Mouse (Mus musculus): Measurements from ENCODE around the gene Wwox. TPM values are rescaled to one million over a fixed set of nuclear protein-coding genes. Genes with fewer than 3 reads are reported as not detected.

Wwox gene
- polyA plus RNA-seq, 2 experiments, result 2.5 to 2.6 TPM

DNA sequence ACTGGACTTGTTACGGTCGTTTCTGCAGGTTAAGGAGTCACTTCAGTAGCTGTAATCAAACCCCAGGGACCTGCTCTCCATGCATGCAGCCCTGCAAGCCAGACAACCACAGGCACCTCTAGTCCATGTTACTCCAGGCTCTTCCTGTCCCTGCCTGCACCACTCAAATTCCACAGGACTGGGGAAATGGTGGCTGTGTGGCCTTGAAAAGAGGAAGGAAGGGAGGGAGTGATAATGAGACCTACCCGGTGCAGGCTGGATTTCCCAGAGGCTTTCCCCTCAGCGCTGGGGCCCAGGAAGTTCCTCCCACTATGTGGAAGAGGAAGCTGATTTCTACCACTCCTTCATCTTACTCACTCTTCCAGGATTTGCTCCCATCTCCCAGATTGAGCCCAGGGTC, 868.0 kb downstream of the Wwox start:
- H3K27me3 ChIP-seq (ENCODE audit: control insufficient read depth, insufficient read depth, low read length), result no peaks in the 10 kb centered on the region
- 11% methylated on average over 4 of the region's 4 CpGs for WGBS (ENCODE audit: insufficient replicate concordance)
- TF ChIP-seq EP300 (IDR thresholded peaks at IDR 0.05; ENCODE audit: low read depth) (no peak), CTCF (IDR thresholded peaks at IDR 0.05; ENCODE audit: low read depth) (no peak)
- H3K9ac ChIP-seq (replicated peaks), result no peak overlapping the region
- ATAC-seq (ENCODE audit: insufficient read depth) (no peak), DNase-seq (ENCODE audit: low read depth in 3 of 3, low spot score in 3 of 3) (no peak)
- H3K36me3 ChIP-seq (replicated peaks; ENCODE audit: control insufficient read depth, insufficient read depth, low read depth), result no peaks in the 10 kb centered on the region
- no peaks in the 10 kb centered on the region for H3K9me3 ChIP-seq (ENCODE audit: control insufficient read depth, low read length)
- no peak overlapping the region for H3K27ac ChIP-seq
- H3K4me1 ChIP-seq (replicated peaks; ENCODE audit: control insufficient read depth in 2 of 2, insufficient read depth in 2 of 2, low read length in 1 of 2), result no peaks in the 10 kb centered on the region
- H3K4me3 ChIP-seq (ENCODE audit: insufficient read depth in 1 of 2, low read depth in 2 of 2, low read length in 2 of 2), result no peak overlapping the region
- H3K4me2 ChIP-seq (ENCODE audit: low read depth), result no peak overlapping the region

GRCm38 (mm10) chr8:115311003-115311402, 871.5 kb downstream of the Wwox start:
- Histone ChIP-seq H3K9ac (replicated peaks) (no peak overlapping the region), H3K9me3 (ENCODE audit: control insufficient read depth, low read length) (no peaks in the 10 kb centered on the region), H3K27me3 (ENCODE audit: control insufficient read depth, insufficient read depth, low read length) (no peaks in the 10 kb centered on the region), H3K4me2 (ENCODE audit: low read depth) (no peak overlapping the region), H3K4me1 (replicated peaks; ENCODE audit: control insufficient read depth in 2 of 2, insufficient read depth in 2 of 2, low read length in 1 of 2) (no peaks in the 10 kb centered on the region), H3K36me3 (replicated peaks; ENCODE audit: control insufficient read depth, insufficient read depth, low read depth) (no peaks in the 10 kb centered on the region), H3K4me3 (ENCODE audit: insufficient read depth in 1 of 2, low read depth in 2 of 2, low read length in 2 of 2) (no peak overlapping the region), H3K27ac (no peak overlapping the region)
- ATAC-seq (ENCODE audit: insufficient read depth) (no peak), DNase-seq (ENCODE audit: low read depth in 3 of 3, low spot score in 3 of 3) (no peak)
- TF ChIP-seq CTCF (IDR thresholded peaks at IDR 0.05; ENCODE audit: low read depth), result no peak
- TF ChIP-seq EP300 (IDR thresholded peaks at IDR 0.05; ENCODE audit: low read depth), result no peak
- WGBS (ENCODE audit: insufficient replicate concordance), result 54% methylated on average over 6 of the region's 6 CpGs

- Histone ChIP-seq H3K9ac (replicated peaks) (no peak overlapping the region), H3K9me3 (ENCODE audit: control insufficient read depth, low read length) (no peaks in the 10 kb centered on the region), H3K4me3 (ENCODE audit: insufficient read depth in 1 of 2, low read depth in 2 of 2, low read length in 2 of 2) (no peak overlapping the region), H3K4me1 (replicated peaks; ENCODE audit: control insufficient read depth in 2 of 2, insufficient read depth in 2 of 2, low read length in 1 of 2) (no peaks in the 10 kb centered on the region), H3K27ac (no peak overlapping the region), H3K4me2 (ENCODE audit: low read depth) (no peak overlapping the region), H3K27me3 (ENCODE audit: control insufficient read depth, insufficient read depth, low read length) (no peaks in the 10 kb centered on the region), H3K36me3 (replicated peaks; ENCODE audit: control insufficient read depth, insufficient read depth, low read depth) (no peaks in the 10 kb centered on the region)
- ATAC-seq (ENCODE audit: insufficient read depth) (no peak), DNase-seq (ENCODE audit: low read depth in 3 of 3, low spot score in 3 of 3) (no peak)
- TF ChIP-seq EP300 (IDR thresholded peaks at IDR 0.05; ENCODE audit: low read depth), result no peak
- TF ChIP-seq CTCF (IDR thresholded peaks at IDR 0.05; ENCODE audit: low read depth), result no peak
- WGBS (ENCODE audit: insufficient replicate concordance), result 51% methylated on average over 2 of the region's 2 CpGs
Observed at GRCm38 (mm10) chr8:115312371-115312770, 872.9 kb downstream of the Wwox start.

DNA sequence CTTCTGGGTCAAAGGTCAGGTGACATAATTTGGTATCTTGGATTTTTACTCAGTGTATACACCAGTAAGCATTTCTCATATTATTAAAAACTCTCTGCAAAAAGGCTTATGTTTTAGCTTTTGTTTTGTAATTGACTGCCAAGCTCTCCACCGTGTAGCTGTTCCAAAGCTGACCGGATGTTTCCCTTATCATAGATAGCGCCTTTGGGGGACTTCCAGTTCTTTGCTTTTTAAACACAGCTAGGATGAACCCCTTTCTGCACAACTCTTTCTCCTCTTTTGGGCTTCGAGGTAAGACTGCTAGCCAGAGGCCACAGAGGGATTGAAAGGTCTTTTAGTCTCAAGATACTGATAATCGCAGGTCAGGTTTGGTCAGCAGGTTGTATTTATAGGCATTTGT, 883.0 kb downstream of the Wwox start:
- Histone ChIP-seq H3K4me3 (ENCODE audit: insufficient read depth in 1 of 2, low read depth in 2 of 2, low read length in 2 of 2) (no peak overlapping the region), H3K9me3 (ENCODE audit: control insufficient read depth, low read length) (no peaks in the 10 kb centered on the region), H3K4me2 (ENCODE audit: low read depth) (no peak overlapping the region), H3K4me1 (replicated peaks; ENCODE audit: control insufficient read depth in 2 of 2, insufficient read depth in 2 of 2, low read length in 1 of 2) (no peaks in the 10 kb centered on the region), H3K27me3 (ENCODE audit: control insufficient read depth, insufficient read depth, low read length) (no peaks in the 10 kb centered on the region), H3K27ac (no peak overlapping the region), H3K36me3 (replicated peaks; ENCODE audit: control insufficient read depth, insufficient read depth, low read depth) (no peaks in the 10 kb centered on the region), H3K9ac (replicated peaks) (no peak overlapping the region)
- ATAC-seq (ENCODE audit: insufficient read depth) (no peak), DNase-seq (ENCODE audit: low read depth in 3 of 3, low spot score in 3 of 3) (no peak)
- 64% methylated on average over 5 of the region's 5 CpGs for WGBS (ENCODE audit: insufficient replicate concordance)
- no peak for TF ChIP-seq CTCF (IDR thresholded peaks at IDR 0.05; ENCODE audit: low read depth)
- TF ChIP-seq EP300 (IDR thresholded peaks at IDR 0.05; ENCODE audit: low read depth), result no peak

DNA sequence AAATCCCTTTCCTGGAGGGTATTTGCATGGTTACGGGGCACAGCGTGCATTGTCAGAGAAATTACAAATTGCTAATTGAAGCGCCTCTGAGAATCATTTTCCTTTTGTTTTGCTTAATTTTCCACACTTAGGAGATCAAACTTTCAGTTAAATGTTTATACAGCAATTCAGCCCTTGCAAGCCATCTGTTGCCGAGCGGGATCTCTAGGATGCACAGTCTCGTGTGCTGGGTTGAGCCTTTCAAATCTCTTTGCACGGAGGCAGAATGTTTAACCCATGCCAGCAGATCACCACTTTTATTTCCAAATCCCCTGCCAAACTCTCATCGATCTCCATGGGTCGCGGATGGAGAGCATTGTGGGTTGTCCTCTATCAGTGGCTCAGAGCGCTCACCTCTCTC, 891.2 kb downstream of the Wwox start:
- Histone ChIP-seq H3K27ac (no peak overlapping the region), H3K4me1 (replicated peaks; ENCODE audit: control insufficient read depth in 2 of 2, insufficient read depth in 2 of 2, low read length in 1 of 2) (no peaks in the 10 kb centered on the region), H3K4me3 (ENCODE audit: insufficient read depth in 1 of 2, low read depth in 2 of 2, low read length in 2 of 2) (no peak overlapping the region), H3K9ac (replicated peaks) (no peak overlapping the region), H3K4me2 (ENCODE audit: low read depth) (no peak overlapping the region), H3K27me3 (ENCODE audit: control insufficient read depth, insufficient read depth, low read length) (no peaks in the 10 kb centered on the region), H3K36me3 (replicated peaks; ENCODE audit: control insufficient read depth, insufficient read depth, low read depth) (no peaks in the 10 kb centered on the region), H3K9me3 (ENCODE audit: control insufficient read depth, low read length) (no peaks in the 10 kb centered on the region)
- DNase-seq (ENCODE audit: low read depth in 3 of 3, low spot score in 3 of 3) (no peak), ATAC-seq (ENCODE audit: insufficient read depth) (no peak)
- WGBS (ENCODE audit: insufficient replicate concordance), result 77% methylated on average over 11 of the region's 11 CpGs
- TF ChIP-seq EP300 (IDR thresholded peaks at IDR 0.05; ENCODE audit: low read depth) (no peak), CTCF (IDR thresholded peaks at IDR 0.05; ENCODE audit: low read depth) (no peak)

Data from liver, embryonic 14.5 days (tissue).